Mouse (Mus musculus) limb, embryonic 12.5 days (tissue): ENCODE measurements around the gene Zfp653. TPM values are rescaled to one million over a fixed set of nuclear protein-coding genes. Genes with fewer than 3 reads are reported as not detected.
A peak's percentile ranks its signal among the peaks of the same experiment; 100 is the strongest.

Experiments
- ATAC-seq: fragments of 200-750 bp; cut with Nextera tagmentation; 2 replicates; pipeline ENCODE4 v1.8.0; 2017; ENCODE audit warnings: low read depth, moderate TSS enrichment; ENCODE audit not compliant: insufficient number of reproducible peaks, insufficient read depth, low FRiP score, low TSS enrichment
- H3K27ac ChIP-seq: fragments of 300-500 bp; sonication (generic); 2 replicates; pipeline ENCODE4 v1.5.1; 2016; ENCODE audit warnings: mild to moderate bottlenecking, moderate library complexity
- H3K27me3 ChIP-seq: fragments of 300-500 bp; sonication (generic); 2 replicates; pipeline ENCODE4 v1.6.1; 2016; ENCODE audit warnings: mild to moderate bottlenecking, moderate library complexity
- H3K36me3 ChIP-seq: fragments of 300-500 bp; sonication (generic); 2 replicates; pipeline ENCODE4 v1.6.1; 2016; ENCODE audit warnings: mild to moderate bottlenecking, moderate library complexity
- H3K4me1 ChIP-seq: fragments of 300-500 bp; sonication (generic); replicated peaks from 2 replicates; pipeline ENCODE4 v1.6.1; 2016
- H3K4me2 ChIP-seq: fragments of 300-500 bp; sonication (generic); 2 replicates; pipeline ENCODE4 v1.6.1; 2016; ENCODE audit warnings: mild to moderate bottlenecking, moderate library complexity
- H3K4me3 ChIP-seq: fragments of 300-500 bp; sonication (generic); replicated peaks from 2 replicates; pipeline ENCODE4 v1.5.1; 2016; ENCODE audit warnings: mild to moderate bottlenecking
- H3K9ac ChIP-seq: fragments of 300-500 bp; sonication (generic); replicated peaks from 2 replicates; pipeline ENCODE4 v1.6.1; 2016; ENCODE audit warnings: mild to moderate bottlenecking, moderate library complexity
- H3K9me3 ChIP-seq: fragments of 300-500 bp; sonication (generic); 2 replicates; pipeline ENCODE4 v1.6.1; 2016; ENCODE audit warnings: mild to moderate bottlenecking, moderate library complexity
- WGBS: fragments of 180-500 bp; shearing (Covaris S2); methylation state at CpG from one replicate; pipeline ENCODE4 v1.1.7; 2016; 5-methylcytosine and 5-hydroxymethylcytosine counted together
- polyA plus RNA-seq: library from polyadenylated mRNA; unstranded; fragments of >200 nt; fragmentation: Nextera tagmentation; extraction: Ambion mirVana; gene quantifications from 2 replicates; pipeline ENCODE4 v1.2.1, GENCODE M21; 2016

Zfp653 gene
- 13.2 and 14.0 TPM in 2 replicates for polyA plus RNA-seq

DNA sequence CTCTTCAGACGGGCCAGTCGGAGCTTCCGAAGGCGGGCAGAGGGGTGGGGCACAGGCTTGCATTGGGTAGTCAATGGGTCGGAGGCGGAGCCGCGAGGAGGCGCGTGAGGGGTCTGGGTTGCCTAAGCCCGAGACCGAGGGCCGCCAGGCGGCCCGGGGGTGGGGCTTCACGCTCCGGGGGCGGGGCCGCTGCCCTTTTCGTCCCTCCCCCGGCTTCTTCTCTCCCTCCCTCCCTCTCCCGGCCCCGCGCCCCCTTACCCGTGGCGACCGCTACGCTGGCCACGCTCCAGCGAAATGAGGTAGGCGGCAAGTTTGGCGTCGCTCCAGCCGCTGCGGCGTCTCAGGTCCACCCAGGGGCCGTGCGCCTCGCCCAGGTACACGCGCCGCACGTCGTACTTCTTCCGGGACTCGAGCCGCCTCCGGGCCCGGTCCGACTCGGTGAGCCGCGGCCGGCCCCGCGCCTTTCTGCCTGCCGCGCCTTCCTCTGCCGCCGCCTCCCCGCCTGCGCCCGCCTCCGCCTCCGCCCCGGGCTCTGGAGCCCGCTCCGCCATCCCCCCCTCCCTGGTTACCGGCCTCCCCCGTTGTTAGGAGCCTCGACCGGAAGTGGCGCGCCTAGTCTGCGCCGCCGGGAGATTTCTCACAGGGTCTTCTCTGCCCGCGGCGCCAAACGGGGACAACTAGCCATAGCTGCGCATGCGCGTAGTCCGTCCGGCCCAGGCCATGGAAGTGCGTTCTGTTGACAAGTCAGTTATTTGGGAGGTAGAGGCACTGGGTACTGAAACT is at the start of gene Zfp653, which contains the start of gene Gm49318:
Gene Zfp653, minus strand, starts transcription at position 586 of the 783 bp plus-strand sequence.
Gene Gm49318, minus strand, starts transcription at position 469 of the 783 bp plus-strand sequence.
- Histone ChIP-seq H3K36me3 (peaks cover 44% of the 10 kb centered on the region), H3K27me3 (no peaks in the 10 kb centered on the region), H3K27ac (peak within 1 kb of the TSS; percentile 97), H3K4me3 (peak within 1 kb of the TSS; percentile 70), H3K9ac (peak within 1 kb of the TSS; percentile 87), H3K4me2 (peak within 1 kb of the TSS; percentile 56), H3K9me3 (no peaks in the 10 kb centered on the region), H3K4me1 (peaks cover 9% of the 10 kb centered on the region)
- ATAC-seq, result peak; percentile 97
- WGBS, result 0% methylated on average over 77 of the region's 87 CpGs

DNA sequence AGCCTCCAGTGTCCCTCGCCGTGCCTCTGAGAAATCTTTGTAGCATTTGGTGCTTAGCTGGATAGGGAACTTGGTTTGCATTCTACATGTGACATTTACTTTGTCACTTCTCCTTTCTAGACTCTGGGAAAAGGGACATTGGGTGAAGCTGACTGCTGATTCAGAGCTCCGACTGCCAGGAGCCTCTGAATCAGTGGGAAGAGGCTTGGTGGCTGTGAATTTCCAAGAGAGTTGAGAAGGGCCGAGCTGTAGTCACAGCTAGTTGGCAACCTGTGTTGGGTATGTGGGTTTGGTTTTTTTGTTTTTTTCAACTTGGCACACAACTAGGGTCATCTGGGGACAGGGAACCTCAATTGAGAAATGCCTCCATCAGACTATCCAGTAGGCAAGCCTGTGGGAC is 48.4 kb upstream of the Zfp653 start:
- 89% methylated on average over 4 of the region's 4 CpGs for WGBS
- H3K4me2 ChIP-seq, result no peak overlapping the region
- H3K9me3 ChIP-seq, result 0 out of 2 replicates have a peak, but pooled peaks cover 4% of the 10 kb centered on the region
- no peak overlapping the region for H3K27ac ChIP-seq
- no peak for ATAC-seq
- peaks cover 14% of the 10 kb centered on the region for H3K4me1 ChIP-seq
- H3K9ac ChIP-seq, result no peak overlapping the region
- H3K4me3 ChIP-seq, result no peak overlapping the region
- H3K27me3 ChIP-seq, result peaks cover 14% of the 10 kb centered on the region; the same call in 1 of the 2 replicates
- H3K36me3 ChIP-seq, result no peaks in the 10 kb centered on the region

DNA sequence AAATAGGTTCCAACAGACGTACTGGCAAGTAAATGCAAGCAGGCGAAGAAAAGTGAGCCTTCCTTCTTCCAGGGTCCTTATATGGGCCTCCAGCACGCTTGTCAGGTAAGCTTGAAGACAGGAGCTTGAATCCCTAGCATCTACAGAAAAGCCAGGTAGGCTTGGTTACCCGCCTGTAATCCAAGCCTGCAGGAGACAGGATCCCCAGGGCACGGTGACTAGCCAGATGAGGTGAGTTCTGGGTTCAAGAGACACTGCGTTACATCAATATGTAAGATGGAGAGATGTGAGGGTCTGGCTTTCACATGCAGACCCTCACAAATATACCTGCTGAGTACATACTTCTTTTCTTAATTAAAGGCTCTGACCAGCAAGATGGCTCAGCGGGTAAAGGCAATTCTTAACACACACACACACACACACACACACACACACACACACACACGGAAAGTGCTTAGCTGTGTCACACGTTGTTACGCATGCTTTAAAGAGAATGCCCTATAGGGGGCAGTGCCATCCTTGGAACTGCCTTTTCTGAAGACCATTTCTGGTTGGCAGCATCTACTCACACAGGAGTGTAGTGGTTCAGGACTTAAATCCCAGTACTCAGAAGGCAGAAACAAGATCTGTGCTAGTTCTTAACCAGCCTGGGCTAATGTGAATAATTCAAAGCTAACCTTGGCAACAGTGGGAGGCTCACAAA is 46.7 kb upstream of the Zfp653 start:
- Histone ChIP-seq H3K27me3 (peaks cover 14% of the 10 kb centered on the region; the same call in 1 of the 2 replicates), H3K27ac (no peak overlapping the region), H3K9ac (no peak overlapping the region), H3K9me3 (0 out of 2 replicates have a peak, but pooled peaks cover 4% of the 10 kb centered on the region), H3K4me2 (peak overlapping the region; percentile 66), H3K4me1 (peaks cover 14% of the 10 kb centered on the region), H3K36me3 (peaks cover 11% of the 10 kb centered on the region), H3K4me3 (peak overlapping the region; percentile 85)
- ATAC-seq, result no peak
- 43% methylated on average over 10 of the region's 10 CpGs for WGBS

DNA sequence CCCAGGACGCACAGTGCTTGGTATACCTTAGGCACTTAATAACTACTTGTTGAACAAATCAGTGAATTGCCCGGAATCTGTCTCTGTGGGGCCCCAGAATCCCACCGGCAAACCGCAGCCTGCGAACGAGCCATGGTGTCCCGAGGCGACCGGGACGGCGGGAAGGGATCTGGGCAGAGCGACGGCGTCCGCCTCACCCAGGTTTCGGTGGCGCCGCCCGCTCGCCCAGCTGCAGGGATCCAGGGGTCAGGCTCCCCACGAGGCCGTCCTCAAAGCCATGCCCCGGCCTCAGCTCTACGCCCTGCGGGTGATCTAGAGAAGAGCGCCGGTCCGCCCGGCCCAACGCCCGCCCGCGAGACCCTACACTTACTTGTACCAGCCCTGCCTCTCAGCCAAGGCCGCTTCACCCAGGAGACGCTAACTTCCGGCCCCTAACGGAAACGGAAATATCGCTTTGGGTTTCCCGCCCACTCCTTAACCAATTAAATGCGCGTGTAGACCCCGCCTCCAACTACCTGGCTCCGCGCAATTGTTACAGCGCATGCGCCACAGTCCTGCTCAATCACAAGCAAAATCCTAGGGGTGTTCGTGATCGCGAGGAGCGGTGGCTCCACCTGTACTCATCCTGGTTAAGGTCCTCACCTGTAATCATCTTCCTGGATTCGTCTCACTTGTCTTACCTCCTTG is 45.7 kb upstream of the Zfp653 start, which contains the start of gene Elof1:
Gene Elof1, minus strand, starts transcription at position 433 of the 687 bp plus-strand sequence.
- peak within 1 kb of the TSS; percentile 87 for H3K9ac ChIP-seq
- WGBS, result 1% methylated on average over 52 of the region's 52 CpGs

DNA sequence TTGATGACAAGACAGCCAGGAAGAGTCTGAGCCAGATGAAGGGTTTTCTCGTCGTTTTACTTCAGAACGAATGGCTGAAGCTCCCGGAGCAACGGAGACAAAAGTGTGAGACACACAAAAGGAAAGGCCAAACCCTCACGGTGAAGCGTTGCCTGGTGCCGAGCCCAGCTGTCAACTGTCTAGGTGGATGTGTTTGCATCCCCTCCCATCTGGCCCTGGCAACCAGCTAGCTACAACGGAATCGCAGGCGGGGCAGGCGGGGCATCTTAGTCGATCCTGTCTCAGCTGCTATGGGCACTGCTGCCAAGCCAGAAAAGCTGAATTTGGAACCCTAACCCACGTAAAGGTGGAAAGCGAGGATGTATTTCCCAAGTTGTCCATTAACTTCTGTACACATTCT is 44.9 kb upstream of the Zfp653 start:
- WGBS, result 43% methylated on average over 15 of the region's 15 CpGs

More for the DNA sequence above, 45.7 kb upstream of the Zfp653 start, which contains the start of gene Elof1:
- H3K36me3 ChIP-seq, result peaks cover 21% of the 10 kb centered on the region
- ATAC-seq, result peak; percentile 92
- H3K4me2 ChIP-seq, result peak within 1 kb of the TSS; percentile 66
- H3K9me3 ChIP-seq, result 0 out of 2 replicates have a peak, but pooled peaks cover 4% of the 10 kb centered on the region
- H3K4me3 ChIP-seq, result peak within 1 kb of the TSS; percentile 85
- peaks cover 14% of the 10 kb centered on the region for H3K4me1 ChIP-seq
- H3K27ac ChIP-seq, result peak within 1 kb of the TSS; percentile 75
- H3K27me3 ChIP-seq, result peaks cover 8% of the 10 kb centered on the region; the same call in 1 of the 2 replicates

DNA sequence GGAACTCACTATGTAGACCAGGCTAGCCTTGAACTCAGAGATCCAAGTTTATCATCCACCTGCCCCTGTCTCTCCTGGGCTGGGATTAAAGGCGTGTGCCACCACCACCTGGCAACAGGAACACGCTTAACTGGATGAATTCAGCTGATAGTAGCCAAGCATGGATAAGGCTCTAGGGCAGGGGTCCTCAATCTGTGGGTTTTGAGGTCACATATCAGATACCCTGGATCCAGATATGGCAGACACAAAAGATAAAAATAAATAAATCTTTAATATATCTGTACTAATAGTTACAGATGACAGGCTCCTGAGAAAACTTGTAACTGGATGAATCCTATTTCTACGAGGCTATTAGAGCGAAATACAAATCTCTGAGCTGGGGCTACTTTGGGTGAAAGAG is 44.5 kb upstream of the Zfp653 start:
- Histone ChIP-seq H3K9me3 (0 out of 2 replicates have a peak, but pooled peaks cover 4% of the 10 kb centered on the region), H3K4me2 (peak overlapping the region; percentile 66), H3K27me3 (peaks cover 8% of the 10 kb centered on the region; the same call in 1 of the 2 replicates), H3K9ac (peak overlapping the region; percentile 87), H3K36me3 (peaks cover 33% of the 10 kb centered on the region), H3K4me1 (peaks cover 14% of the 10 kb centered on the region), H3K27ac (no peak overlapping the region), H3K4me3 (peak overlapping the region; percentile 85)
- 93% methylated on average over 4 of the region's 4 CpGs for WGBS
- ATAC-seq, result no peak

More for the DNA sequence above, 44.9 kb upstream of the Zfp653 start:
- Histone ChIP-seq H3K9me3 (0 out of 2 replicates have a peak, but pooled peaks cover 4% of the 10 kb centered on the region), H3K4me1 (peaks cover 14% of the 10 kb centered on the region), H3K36me3 (peaks cover 29% of the 10 kb centered on the region), H3K4me3 (peak overlapping the region; percentile 85), H3K9ac (peak overlapping the region; percentile 87), H3K27ac (no peak overlapping the region), H3K4me2 (peak overlapping the region; percentile 66), H3K27me3 (peaks cover 8% of the 10 kb centered on the region; the same call in 1 of the 2 replicates)
- no peak for ATAC-seq

DNA sequence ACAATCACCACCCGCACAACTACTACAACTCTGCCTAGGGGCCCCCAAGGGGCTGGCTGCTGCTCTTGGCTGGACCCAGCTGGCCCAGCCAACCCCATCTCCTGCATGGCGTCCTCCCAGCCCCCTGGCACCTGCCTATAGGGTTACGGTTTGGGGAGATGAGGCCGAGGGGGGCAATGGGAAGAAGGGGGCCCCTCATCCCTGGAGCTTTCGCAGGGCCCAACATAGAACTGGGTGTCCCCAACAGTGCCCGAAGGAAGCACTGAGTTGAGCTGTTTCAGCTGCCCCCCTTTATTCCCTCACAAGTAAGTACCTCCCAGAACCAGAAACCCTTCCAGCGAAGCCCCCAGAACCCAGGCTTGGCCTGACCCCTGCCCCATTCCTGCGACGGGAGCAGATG is 37.0 kb upstream of the Zfp653 start:
- Histone ChIP-seq H3K4me3 (no peak overlapping the region), H3K27me3 (no peaks in the 10 kb centered on the region), H3K36me3 (peaks cover 41% of the 10 kb centered on the region), H3K4me1 (no peaks in the 10 kb centered on the region), H3K9me3 (no peaks in the 10 kb centered on the region), H3K4me2 (no peak overlapping the region), H3K27ac (no peak overlapping the region), H3K9ac (no peak overlapping the region)
- 88% methylated on average over 9 of the region's 9 CpGs for WGBS
- no peak for ATAC-seq

DNA sequence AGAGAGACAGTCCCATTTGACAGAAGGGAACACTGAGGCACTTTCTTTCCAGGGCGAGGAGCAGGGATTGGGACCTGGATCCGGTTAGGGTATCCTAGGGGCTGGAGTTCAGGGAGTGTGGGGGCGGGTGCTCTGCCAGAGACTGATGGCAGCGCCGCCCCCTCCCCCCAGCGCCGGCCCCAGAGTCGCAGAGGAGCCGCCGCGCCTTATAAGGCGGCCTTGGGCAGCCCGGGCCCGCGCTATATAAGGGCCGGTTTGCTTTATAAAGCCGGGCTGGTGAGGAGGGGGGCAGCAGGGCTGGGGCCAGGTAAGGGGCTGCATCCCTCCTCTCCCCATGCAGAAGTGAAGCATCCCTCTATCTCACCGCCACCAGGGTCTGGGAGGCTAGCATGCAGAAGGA is 28.7 kb upstream of the Zfp653 start:
- no peaks in the 10 kb centered on the region for H3K36me3 ChIP-seq
- peaks cover 59% of the 10 kb centered on the region for H3K27me3 ChIP-seq
- H3K4me1 ChIP-seq, result peaks cover 10% of the 10 kb centered on the region
- peak overlapping the region; percentile 21; the same call in 1 of the 2 replicates for H3K4me2 ChIP-seq
- no peaks in the 10 kb centered on the region for H3K9me3 ChIP-seq
- 0 out of 2 replicates have a peak overlapping the region, but pooled peaks have one; percentile 8 for H3K9ac ChIP-seq
- no peak for ATAC-seq
- H3K27ac ChIP-seq, result no peak overlapping the region
- WGBS, result 3% methylated on average over 18 of the region's 18 CpGs
- peak overlapping the region; percentile 12; the same call in 1 of the 2 replicates for H3K4me3 ChIP-seq

DNA sequence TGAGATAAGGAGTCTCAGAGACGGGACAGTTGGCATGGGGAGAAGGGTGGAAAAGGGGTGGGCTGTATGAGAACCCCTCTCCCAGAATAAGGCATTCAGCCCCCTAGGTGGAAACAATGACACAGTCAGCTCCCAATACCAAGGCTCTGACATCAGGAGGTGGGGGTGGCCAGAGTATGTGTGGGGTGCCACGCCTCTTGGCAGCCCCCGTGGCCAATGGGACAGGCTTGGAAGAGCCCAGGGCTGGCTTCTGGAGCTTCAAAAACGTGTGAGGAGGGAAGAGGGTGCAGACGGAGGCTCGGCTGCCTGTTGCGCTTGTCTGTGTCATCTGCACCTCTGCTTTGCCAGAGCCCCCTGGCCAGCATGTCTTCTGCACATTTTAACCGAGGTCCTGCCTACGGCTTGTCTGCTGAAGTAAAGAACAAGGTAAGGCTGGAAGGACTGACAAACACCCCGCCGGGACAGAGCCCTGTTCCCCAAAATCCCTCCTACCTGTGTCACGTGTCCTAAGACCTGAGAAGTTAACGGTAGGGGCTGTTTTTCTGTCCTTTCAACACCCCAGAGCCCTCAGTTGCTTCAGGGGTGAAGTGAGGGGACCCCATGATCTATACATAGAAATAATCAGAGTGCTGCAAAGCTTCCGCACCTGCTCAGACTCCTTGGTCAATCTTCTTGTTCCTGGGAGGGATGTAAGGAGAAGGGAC is 28.0 kb upstream of the Zfp653 start, which contains the start of gene Cnn1:
Gene Cnn1, plus strand, starts transcription at position 224 of the 704 bp plus-strand sequence.
- ATAC-seq, result no peak
- H3K27me3 ChIP-seq, result peaks cover 63% of the 10 kb centered on the region
- H3K4me1 ChIP-seq, result peaks cover 10% of the 10 kb centered on the region
- H3K4me3 ChIP-seq, result peak within 1 kb of the TSS; percentile 12; the same call in 1 of the 2 replicates
- peak within 1 kb of the TSS; percentile 26 for H3K4me2 ChIP-seq
- no peaks in the 10 kb centered on the region for H3K9me3 ChIP-seq
- no peak within 1 kb of the TSS for H3K27ac ChIP-seq
- H3K9ac ChIP-seq, result 0 out of 2 replicates have a peak within 1 kb of the TSS, but pooled peaks have one; percentile 8
- 5% methylated on average over 14 of the region's 14 CpGs for WGBS
- H3K36me3 ChIP-seq, result no peaks in the 10 kb centered on the region

DNA sequence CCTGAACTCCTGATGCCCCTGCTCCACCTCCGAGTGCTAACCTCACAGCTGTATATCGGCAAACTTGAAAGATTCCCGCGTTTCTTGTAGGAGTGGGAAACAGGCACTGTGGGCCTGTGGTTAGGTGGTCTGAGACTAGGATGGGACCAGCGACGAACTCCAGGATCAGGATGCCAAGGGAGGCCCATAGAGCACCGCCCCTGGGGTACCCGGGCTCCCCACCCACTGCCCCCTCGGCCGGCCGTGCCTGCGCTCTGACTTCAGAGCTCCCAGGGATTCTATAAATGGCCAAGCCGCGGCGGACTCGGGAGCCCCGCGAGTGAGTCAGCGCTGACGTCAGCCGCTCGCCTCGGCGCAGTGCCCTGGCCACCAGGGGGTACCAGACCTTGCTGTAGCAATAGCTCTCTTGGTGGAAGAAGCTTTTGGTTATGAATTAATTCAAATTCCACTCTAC is 24.7 kb upstream of the Zfp653 start:
- Histone ChIP-seq H3K4me3 (peak overlapping the region; percentile 37), H3K9ac (peak overlapping the region; percentile 55; the same call in 1 of the 2 replicates), H3K4me1 (peaks cover 10% of the 10 kb centered on the region), H3K9me3 (no peaks in the 10 kb centered on the region), H3K36me3 (no peaks in the 10 kb centered on the region), H3K27ac (no peak overlapping the region), H3K4me2 (peak overlapping the region; percentile 65), H3K27me3 (peaks cover 47% of the 10 kb centered on the region)
- ATAC-seq, result peak; percentile 39; the same call in 1 of the 2 replicates
- under 1% methylated on average over 24 of the region's 24 CpGs for WGBS
